Mouse (Mus musculus): ENCODE results near the gene Ctns.

GRCm38 (mm10) chr11:73176186-73176585 is 22.7 kb downstream of the Ctns start:
- TF ChIP-seq POLR2A (IDR thresholded peaks at IDR 0.05; ENCODE audit: borderline replicate concordance, insufficient read depth, low read length) (no peak), CTCF (IDR thresholded peaks at IDR 0.05; ENCODE audit: borderline replicate concordance, insufficient read depth, low read depth, low read length) (no peak)
